Mouse (Mus musculus): ENCODE results near the gene Ckap2l. TPM values are rescaled to one million over a fixed set of nuclear protein-coding genes. Genes with fewer than 3 reads are reported as not detected.

Gene Ckap2l
- polyA plus RNA-seq, 1 experiment: 58.1 TPM

GRCm38 (mm10) chr2:129261151-129261794, 35.7 kb downstream of the Ckap2l start:
- Histone ChIP-seq H3K9ac (ENCODE audit: low read depth, poor library complexity, severe bottlenecking) (no peak overlapping the region), H3K36me3 (ENCODE audit: control insufficient read depth, insufficient read depth, low read length, poor library complexity, severe bottlenecking) (no peaks in the 10 kb centered on the region), H3K27ac (ENCODE audit: insufficient read depth, low read length) (no peak overlapping the region), H3K9me3 (replicated peaks; ENCODE audit: control insufficient read depth, insufficient read depth, low read length, poor library complexity, severe bottlenecking) (no peaks in the 10 kb centered on the region), H3K4me3 (ENCODE audit: low read depth, low read length) (no peak overlapping the region), H3K4me1 (ENCODE audit: control insufficient read depth, insufficient read depth, low read length) (peaks cover 4% of the 10 kb centered on the region), H3K27me3 (ENCODE audit: control insufficient read depth, insufficient read depth, low read length, poor library complexity, severe bottlenecking) (no peaks in the 10 kb centered on the region)
- no peak for TF ChIP-seq CTCF (IDR thresholded peaks at IDR 0.05; ENCODE audit: low read depth, low read length)
- no peak for TF ChIP-seq POLR2A (IDR thresholded peaks at IDR 0.05; ENCODE audit: insufficient read depth, low read length)
- no peak for TF ChIP-seq EP300 (IDR thresholded peaks at IDR 0.05; ENCODE audit: insufficient read depth, low read depth, low read length)

GRCm38 (mm10) chr2:129260646-129261045, 36.4 kb downstream of the Ckap2l start:
- H3K4me1 ChIP-seq (ENCODE audit: control insufficient read depth, insufficient read depth, low read length): peaks cover 4% of the 10 kb centered on the region
- H3K27ac ChIP-seq (ENCODE audit: insufficient read depth, low read length): no peak overlapping the region
- TF ChIP-seq CTCF (IDR thresholded peaks at IDR 0.05; ENCODE audit: low read depth, low read length) (no peak), POLR2A (IDR thresholded peaks at IDR 0.05; ENCODE audit: insufficient read depth, low read length) (no peak), EP300 (IDR thresholded peaks at IDR 0.05; ENCODE audit: insufficient read depth, low read depth, low read length) (no peak)
- H3K4me3 ChIP-seq (ENCODE audit: low read depth, low read length): no peak overlapping the region
- no peaks in the 10 kb centered on the region for H3K27me3 ChIP-seq (ENCODE audit: control insufficient read depth, insufficient read depth, low read length, poor library complexity, severe bottlenecking)
- H3K9me3 ChIP-seq (replicated peaks; ENCODE audit: control insufficient read depth, insufficient read depth, low read length, poor library complexity, severe bottlenecking): no peaks in the 10 kb centered on the region
- no peak overlapping the region for H3K9ac ChIP-seq (ENCODE audit: low read depth, poor library complexity, severe bottlenecking)
- no peaks in the 10 kb centered on the region for H3K36me3 ChIP-seq (ENCODE audit: control insufficient read depth, insufficient read depth, low read length, poor library complexity, severe bottlenecking)

- Histone ChIP-seq H3K4me1 (ENCODE audit: control insufficient read depth, insufficient read depth, low read length) (peaks cover 4% of the 10 kb centered on the region), H3K36me3 (ENCODE audit: control insufficient read depth, insufficient read depth, low read length, poor library complexity, severe bottlenecking) (no peaks in the 10 kb centered on the region), H3K4me3 (ENCODE audit: low read depth, low read length) (no peak overlapping the region), H3K27ac (ENCODE audit: insufficient read depth, low read length) (no peak overlapping the region), H3K9ac (ENCODE audit: low read depth, poor library complexity, severe bottlenecking) (no peak overlapping the region), H3K9me3 (replicated peaks; ENCODE audit: control insufficient read depth, insufficient read depth, low read length, poor library complexity, severe bottlenecking) (no peaks in the 10 kb centered on the region), H3K27me3 (ENCODE audit: control insufficient read depth, insufficient read depth, low read length, poor library complexity, severe bottlenecking) (no peaks in the 10 kb centered on the region)
- TF ChIP-seq EP300 (IDR thresholded peaks at IDR 0.05; ENCODE audit: insufficient read depth, low read depth, low read length): no peak
- TF ChIP-seq CTCF (IDR thresholded peaks at IDR 0.05; ENCODE audit: low read depth, low read length): no peak
- TF ChIP-seq POLR2A (IDR thresholded peaks at IDR 0.05; ENCODE audit: insufficient read depth, low read length): no peak
Observed at GRCm38 (mm10) chr2:129258475-129259211, 38.4 kb downstream of the Ckap2l start.

GRCm38 (mm10) chr2:129258056-129258455, 39.0 kb downstream of the Ckap2l start:
- Histone ChIP-seq H3K4me3 (ENCODE audit: low read depth, low read length) (no peak overlapping the region), H3K9ac (ENCODE audit: low read depth, poor library complexity, severe bottlenecking) (no peak overlapping the region), H3K36me3 (ENCODE audit: control insufficient read depth, insufficient read depth, low read length, poor library complexity, severe bottlenecking) (no peaks in the 10 kb centered on the region), H3K4me1 (ENCODE audit: control insufficient read depth, insufficient read depth, low read length) (peaks cover 4% of the 10 kb centered on the region), H3K27me3 (ENCODE audit: control insufficient read depth, insufficient read depth, low read length, poor library complexity, severe bottlenecking) (no peaks in the 10 kb centered on the region), H3K27ac (ENCODE audit: insufficient read depth, low read length) (no peak overlapping the region), H3K9me3 (replicated peaks; ENCODE audit: control insufficient read depth, insufficient read depth, low read length, poor library complexity, severe bottlenecking) (no peaks in the 10 kb centered on the region)
- TF ChIP-seq POLR2A (IDR thresholded peaks at IDR 0.05; ENCODE audit: insufficient read depth, low read length) (no peak), CTCF (IDR thresholded peaks at IDR 0.05; ENCODE audit: low read depth, low read length) (no peak), EP300 (IDR thresholded peaks at IDR 0.05; ENCODE audit: insufficient read depth, low read depth, low read length) (no peak)

GRCm38 (mm10) chr2:129256006-129256405, 41.0 kb downstream of the Ckap2l start:
- no peaks in the 10 kb centered on the region for H3K9me3 ChIP-seq (replicated peaks; ENCODE audit: control insufficient read depth, insufficient read depth, low read length, poor library complexity, severe bottlenecking)
- TF ChIP-seq CTCF (IDR thresholded peaks at IDR 0.05; ENCODE audit: low read depth, low read length) (no peak), POLR2A (IDR thresholded peaks at IDR 0.05; ENCODE audit: insufficient read depth, low read length) (no peak), EP300 (IDR thresholded peaks at IDR 0.05; ENCODE audit: insufficient read depth, low read depth, low read length) (no peak)
- H3K36me3 ChIP-seq (ENCODE audit: control insufficient read depth, insufficient read depth, low read length, poor library complexity, severe bottlenecking): no peaks in the 10 kb centered on the region
- H3K9ac ChIP-seq (ENCODE audit: low read depth, poor library complexity, severe bottlenecking): no peak overlapping the region
- peaks cover 4% of the 10 kb centered on the region for H3K4me1 ChIP-seq (ENCODE audit: control insufficient read depth, insufficient read depth, low read length)
- no peaks in the 10 kb centered on the region for H3K27me3 ChIP-seq (ENCODE audit: control insufficient read depth, insufficient read depth, low read length, poor library complexity, severe bottlenecking)
- H3K4me3 ChIP-seq (ENCODE audit: low read depth, low read length): no peak overlapping the region
- H3K27ac ChIP-seq (ENCODE audit: insufficient read depth, low read length): no peak overlapping the region

GRCm38 (mm10) chr2:129254076-129254475, 42.9 kb downstream of the Ckap2l start:
- no peaks in the 10 kb centered on the region for H3K9me3 ChIP-seq (replicated peaks; ENCODE audit: control insufficient read depth, insufficient read depth, low read length, poor library complexity, severe bottlenecking)
- TF ChIP-seq POLR2A (IDR thresholded peaks at IDR 0.05; ENCODE audit: insufficient read depth, low read length): no peak
- TF ChIP-seq CTCF (IDR thresholded peaks at IDR 0.05; ENCODE audit: low read depth, low read length): no peak
- TF ChIP-seq EP300 (IDR thresholded peaks at IDR 0.05; ENCODE audit: insufficient read depth, low read depth, low read length): no peak
- H3K4me1 ChIP-seq (ENCODE audit: control insufficient read depth, insufficient read depth, low read length): peaks cover 4% of the 10 kb centered on the region
- no peak overlapping the region for H3K9ac ChIP-seq (ENCODE audit: low read depth, poor library complexity, severe bottlenecking)
- no peaks in the 10 kb centered on the region for H3K27me3 ChIP-seq (ENCODE audit: control insufficient read depth, insufficient read depth, low read length, poor library complexity, severe bottlenecking)
- H3K27ac ChIP-seq (ENCODE audit: insufficient read depth, low read length): no peak overlapping the region
- no peak overlapping the region for H3K4me3 ChIP-seq (ENCODE audit: low read depth, low read length)
- H3K36me3 ChIP-seq (ENCODE audit: control insufficient read depth, insufficient read depth, low read length, poor library complexity, severe bottlenecking): no peaks in the 10 kb centered on the region
